Mouse (Mus musculus) hindbrain, postnatal 0 days (tissue): Measurements from ENCODE around the gene Capsl. TPM values are rescaled to one million over a fixed set of nuclear protein-coding genes. Genes with fewer than 3 reads are reported as not detected.

Experiments
- ATAC-seq: fragments of 200-750 bp; cut with Nextera tagmentation; 2 replicates; pipeline ENCODE4 v1.8.0; 2017; ENCODE audit warnings: mild to moderate bottlenecking, moderate TSS enrichment, moderate library complexity
- DNase-seq: peaks from one replicate; pipeline ENCODE4 v3.0.0-alpha.2; 2015; ENCODE audit warnings: low spot score
- H3K27ac ChIP-seq: fragments of 300-500 bp; sonication (generic); 2 replicates; pipeline ENCODE4 v1.5.1; 2014; ENCODE audit warnings: mild to moderate bottlenecking
- H3K27me3 ChIP-seq: fragments of 300-500 bp; sonication (generic); 2 replicates; pipeline ENCODE4 v1.6.1; 2014; ENCODE audit warnings: low read length, mixed read lengths; ENCODE audit not compliant: insufficient read depth
- H3K36me3 ChIP-seq: fragments of 300-500 bp; sonication (generic); 2 replicates; pipeline ENCODE4 v1.6.1; 2014; ENCODE audit warnings: low read length, mixed read lengths; ENCODE audit not compliant: insufficient read depth
- H3K4me1 ChIP-seq: fragments of 300-500 bp; sonication (generic); 2 replicates; pipeline ENCODE4 v1.6.1; 2014; ENCODE audit warnings: antibody characterized with exemption, low read length, mixed read lengths; ENCODE audit not compliant: insufficient read depth
- H3K4me2 ChIP-seq: fragments of 300-500 bp; sonication (generic); 2 replicates; pipeline ENCODE4 v1.6.1; 2014; ENCODE audit warnings: low read depth, mild to moderate bottlenecking, low read length, moderate library complexity, mixed read lengths
- H3K4me3 ChIP-seq: fragments of 300-500 bp; sonication (generic); 2 replicates; pipeline ENCODE4 v1.5.1; 2014; ENCODE audit warnings: low read length
- H3K9ac ChIP-seq: fragments of 300-500 bp; sonication (generic); replicated peaks from 2 replicates; pipeline ENCODE4 v1.6.1; 2014; ENCODE audit warnings: mild to moderate bottlenecking, low read length, moderate library complexity, mixed read lengths
- H3K9me3 ChIP-seq: fragments of 300-500 bp; sonication (generic); 2 replicates; pipeline ENCODE4 v1.6.1; 2016; ENCODE audit warnings: low read length, mixed read lengths
- CTCF ChIP-seq: IDR thresholded peaks from 2 replicates; pipeline ENCODE4 v1.5.1; 2016; ENCODE audit warnings: antibody characterized with exemption, control low read depth, low read depth
- WGBS: fragments of 180-500 bp; shearing (Covaris S2); extraction: QIAGEN DNeasy Blood & Tissue Kit; methylation state at CpG from one replicate; pipeline ENCODE4 v1.1.7; 2014; 5-methylcytosine and 5-hydroxymethylcytosine counted together
- polyA plus RNA-seq: library from polyadenylated mRNA; unstranded; fragments of >200 nt; fragmentation: Nextera tagmentation; extraction: Ambion mirVana; gene quantifications from 2 replicates; pipeline ENCODE4 v1.2.1, GENCODE M21; 2015
- total RNA-seq: library from RNA; depleted of rRNA; stranded (reverse); fragments of >200 nt; gene quantifications from 2 replicates; pipeline ENCODE4 v1.2.3, GENCODE M21; 2014

The Capsl gene
- total and polyA plus RNA-seq, 2 experiments from 2014 or later: 4.8 to 8.3 TPM

DNA sequence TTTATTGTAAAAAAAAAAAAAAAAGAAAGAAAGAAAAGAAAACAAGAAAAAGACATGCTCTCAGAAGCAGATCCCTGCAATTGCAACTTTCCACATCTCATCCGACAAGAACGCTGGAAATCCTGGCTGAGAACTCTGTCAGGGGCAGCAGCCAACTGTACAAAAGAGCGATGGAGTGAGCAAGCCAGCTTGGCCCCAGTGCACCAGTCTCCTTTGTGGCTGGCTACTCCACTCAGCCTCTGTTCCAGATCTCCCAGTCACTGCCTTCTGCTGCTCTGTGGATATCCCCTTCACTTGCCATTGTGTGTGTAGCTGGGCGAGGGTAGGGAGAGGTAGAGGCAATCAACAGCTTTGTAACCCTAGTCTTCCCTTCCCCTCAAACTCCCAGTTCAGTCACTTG, 18.4 kb downstream of the Capsl start:
- Histone ChIP-seq H3K4me3 (no peak overlapping the region), H3K4me2 (no peak overlapping the region), H3K27ac (no peak overlapping the region), H3K9me3 (no peaks in the 10 kb centered on the region), H3K36me3 (no peaks in the 10 kb centered on the region), H3K27me3 (no peaks in the 10 kb centered on the region), H3K4me1 (no peaks in the 10 kb centered on the region), H3K9ac (no peak overlapping the region)
- no peak for TF ChIP-seq CTCF
- DNase-seq (peak; percentile 20), ATAC-seq (no peak)
- WGBS: 59% methylated on average over 4 of the region's 4 CpGs

DNA sequence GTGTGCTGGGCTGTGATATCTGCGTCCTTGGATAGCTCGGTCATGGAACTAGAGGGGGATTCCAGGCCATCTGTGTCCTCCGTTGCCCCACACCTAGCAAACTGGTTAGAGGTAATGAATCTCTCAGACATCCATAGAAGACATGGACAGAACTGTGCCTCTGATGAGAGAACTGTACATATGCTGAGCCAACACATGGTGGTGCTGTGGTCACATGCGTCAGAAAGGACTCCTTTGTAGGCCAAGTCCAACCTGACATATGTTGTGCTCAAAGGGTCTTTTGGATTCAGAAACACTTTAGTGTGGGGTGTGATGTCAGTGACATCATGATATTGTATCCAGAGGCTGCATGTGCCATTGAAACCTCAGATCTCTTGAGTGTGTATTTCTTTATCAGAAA, 19.4 kb downstream of the Capsl start:
- ATAC-seq (peak; percentile 93), DNase-seq (peak; percentile 81)
- no peaks in the 10 kb centered on the region for H3K9me3 ChIP-seq
- H3K4me1 ChIP-seq: no peaks in the 10 kb centered on the region
- H3K9ac ChIP-seq: no peak overlapping the region
- H3K36me3 ChIP-seq: no peaks in the 10 kb centered on the region
- H3K27ac ChIP-seq: no peak overlapping the region
- 63% methylated on average over 4 of the region's 4 CpGs for WGBS
- H3K4me2 ChIP-seq: no peak overlapping the region
- H3K4me3 ChIP-seq: no peak overlapping the region
- TF ChIP-seq CTCF: peak; percentile 91
- H3K27me3 ChIP-seq: no peaks in the 10 kb centered on the region

DNA sequence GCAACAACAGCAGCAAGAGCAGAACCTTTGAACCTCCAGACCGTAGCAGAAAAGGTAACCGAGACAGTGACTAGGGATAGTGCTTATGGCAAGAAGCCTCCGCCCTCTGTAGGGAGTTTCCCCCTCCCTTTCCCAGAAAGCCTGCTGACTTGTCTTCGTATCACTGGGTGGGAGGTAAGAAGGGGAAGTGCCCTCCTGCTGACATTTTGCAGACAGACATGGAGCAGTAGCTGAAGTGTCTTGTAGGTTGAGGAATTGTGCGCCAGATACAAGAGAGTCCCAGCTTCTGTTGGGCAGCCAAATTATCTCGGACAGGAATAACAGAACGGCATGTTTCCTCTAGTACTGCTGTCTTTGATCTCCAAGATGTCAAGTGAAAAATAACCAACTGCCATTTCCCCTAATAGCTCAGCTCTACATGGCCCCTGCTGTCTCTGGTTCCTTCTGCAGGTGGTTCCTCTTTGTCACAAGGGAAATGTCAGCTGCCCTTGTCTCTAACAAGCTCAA, 27.7 kb downstream of the Capsl start:
- no peak for TF ChIP-seq CTCF
- ATAC-seq: no peak
- no peaks in the 10 kb centered on the region for H3K27me3 ChIP-seq
- no peak overlapping the region for H3K4me3 ChIP-seq
- no peak overlapping the region for H3K27ac ChIP-seq
- no peak for DNase-seq
- H3K36me3 ChIP-seq: no peaks in the 10 kb centered on the region
- H3K9me3 ChIP-seq: no peaks in the 10 kb centered on the region
- no peaks in the 10 kb centered on the region for H3K4me1 ChIP-seq
- no peak overlapping the region for H3K9ac ChIP-seq
- no peak overlapping the region for H3K4me2 ChIP-seq
- 67% methylated on average over 7 of the region's 7 CpGs for WGBS

DNA sequence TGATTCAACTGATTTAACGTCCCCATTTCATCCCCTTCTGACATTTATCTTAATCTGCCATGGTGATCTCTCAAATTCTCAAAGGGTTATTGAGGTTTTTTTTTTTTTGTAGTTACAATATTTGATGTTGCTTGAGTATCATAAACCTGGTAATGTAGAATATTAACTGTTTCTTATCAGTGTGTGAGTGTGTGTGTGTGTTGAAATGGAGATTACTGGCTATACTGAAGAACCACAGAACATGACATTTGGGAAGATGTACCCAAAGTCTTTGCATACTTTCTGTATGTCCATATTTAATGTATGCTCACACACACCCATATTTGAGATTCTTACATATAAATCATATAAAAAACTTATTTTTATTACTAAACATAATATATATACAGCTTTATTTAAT, 28.2 kb downstream of the Capsl start:
- H3K4me3 ChIP-seq: no peak overlapping the region
- H3K4me2 ChIP-seq: no peak overlapping the region
- no peak overlapping the region for H3K9ac ChIP-seq
- TF ChIP-seq CTCF: no peak
- H3K27me3 ChIP-seq: no peaks in the 10 kb centered on the region
- no peak overlapping the region for H3K27ac ChIP-seq
- no peaks in the 10 kb centered on the region for H3K4me1 ChIP-seq
- DNase-seq: no peak
- no peak for ATAC-seq
- H3K36me3 ChIP-seq: no peaks in the 10 kb centered on the region
- H3K9me3 ChIP-seq: no peaks in the 10 kb centered on the region
- 39% methylated on average over 1 of the region's 1 CpGs for WGBS

DNA sequence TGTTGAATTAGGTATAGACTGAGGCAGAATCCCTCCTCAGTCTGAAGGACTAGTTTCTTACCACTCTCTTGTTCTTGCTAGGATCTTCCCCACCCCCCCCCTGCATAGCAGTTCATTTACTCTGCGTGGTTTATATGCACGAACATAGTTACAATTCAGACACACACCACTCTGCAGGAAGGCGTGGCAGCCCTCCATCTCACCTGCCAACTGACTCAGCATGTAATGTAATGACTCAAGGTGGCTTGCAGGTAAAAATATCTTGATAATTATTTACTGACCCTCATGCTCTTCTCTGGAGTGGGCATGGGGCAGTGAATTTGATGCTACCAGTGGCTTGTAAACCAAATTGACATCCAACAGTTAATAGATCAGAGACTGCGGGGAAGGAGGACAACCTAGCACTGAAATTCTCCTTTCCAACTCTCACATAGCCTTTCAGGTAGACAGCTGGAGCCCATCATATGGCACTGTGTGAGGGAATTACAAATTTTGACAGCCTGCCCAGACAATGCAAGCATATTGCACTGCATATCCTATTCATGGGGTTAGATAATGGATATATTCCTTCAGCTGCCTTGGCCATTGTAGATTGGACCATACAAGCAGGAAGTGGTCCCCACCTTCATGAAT, 35.3 kb downstream of the Capsl start:
- Histone ChIP-seq H3K36me3 (no peaks in the 10 kb centered on the region), H3K27ac (no peak overlapping the region), H3K4me3 (no peak overlapping the region), H3K4me1 (no peaks in the 10 kb centered on the region), H3K4me2 (no peak overlapping the region), H3K9ac (no peak overlapping the region), H3K27me3 (no peaks in the 10 kb centered on the region), H3K9me3 (no peaks in the 10 kb centered on the region)
- ATAC-seq (no peak), DNase-seq (peak; percentile 16)
- 84% methylated on average over 4 of the region's 4 CpGs for WGBS
- TF ChIP-seq CTCF: no peak

DNA sequence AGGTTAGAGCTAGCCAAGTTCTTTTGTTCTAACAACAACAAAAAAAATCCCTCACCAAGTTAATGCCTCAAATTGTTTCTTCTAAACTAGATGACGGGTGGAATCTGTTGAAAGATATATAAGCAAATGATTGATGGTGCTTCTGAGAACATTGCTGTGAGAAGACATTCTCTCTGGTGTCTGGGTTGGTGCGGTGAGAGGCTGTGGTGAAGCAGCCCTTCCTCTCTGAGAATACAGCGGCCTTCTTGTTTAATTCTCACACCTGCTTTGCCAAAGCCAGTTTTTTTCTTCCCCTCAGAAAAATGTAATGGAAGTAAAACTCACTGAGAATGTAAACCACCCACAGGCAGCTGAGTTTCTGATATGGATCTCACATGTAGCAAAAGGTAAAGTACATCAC, 36.3 kb downstream of the Capsl start:
- 65% methylated on average over 3 of the region's 3 CpGs for WGBS
- H3K27ac ChIP-seq: no peak overlapping the region
- no peak for TF ChIP-seq CTCF
- H3K4me2 ChIP-seq: no peak overlapping the region
- ATAC-seq: no peak
- H3K9ac ChIP-seq: no peak overlapping the region
- no peak overlapping the region for H3K4me3 ChIP-seq
- H3K4me1 ChIP-seq: no peaks in the 10 kb centered on the region
- DNase-seq: no peak
- no peaks in the 10 kb centered on the region for H3K36me3 ChIP-seq
- H3K9me3 ChIP-seq: no peaks in the 10 kb centered on the region
- H3K27me3 ChIP-seq: no peaks in the 10 kb centered on the region

DNA sequence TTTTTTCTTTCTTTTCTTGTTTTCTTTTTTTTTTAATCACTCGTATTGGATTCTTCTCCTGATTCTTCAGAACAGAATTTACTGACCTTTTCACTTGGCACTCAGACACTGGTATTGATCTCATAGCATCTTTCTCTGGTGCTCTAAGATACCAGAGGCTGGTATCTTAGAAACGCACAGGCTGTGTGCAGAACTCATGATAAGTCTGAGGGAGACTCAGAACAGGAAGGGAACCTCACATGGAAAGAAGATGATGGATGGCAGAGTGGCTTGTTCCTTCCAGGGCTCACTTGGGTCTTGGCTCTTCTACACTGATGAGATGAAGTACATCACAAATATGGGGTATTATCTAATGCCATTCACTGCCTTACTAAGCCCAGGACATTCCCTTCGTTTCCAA, 36.8 kb downstream of the Capsl start:
- Histone ChIP-seq H3K27ac (no peak overlapping the region), H3K27me3 (no peaks in the 10 kb centered on the region), H3K4me3 (no peak overlapping the region), H3K9ac (no peak overlapping the region), H3K9me3 (no peaks in the 10 kb centered on the region), H3K4me2 (no peak overlapping the region), H3K4me1 (no peaks in the 10 kb centered on the region), H3K36me3 (no peaks in the 10 kb centered on the region)
- 63% methylated on average over 3 of the region's 3 CpGs for WGBS
- DNase-seq: no peak
- no peak for TF ChIP-seq CTCF
- ATAC-seq: no peak
